Mouse (Mus musculus) liver, embryonic 14.5 days (tissue): Measurements from ENCODE around the gene Foxb1. TPM values are rescaled to one million over a fixed set of nuclear protein-coding genes. Genes with fewer than 3 reads are reported as not detected.

Experiments
- ATAC-seq: fragments of 200-750 bp; cut with Nextera tagmentation; 2 replicates; pipeline ENCODE4 v1.8.0; 2017; ENCODE audit warnings: moderate number of reproducible peaks, mild to moderate bottlenecking, moderate library complexity; ENCODE audit not compliant: insufficient read depth
- DNase-seq, 3 experiments: peaks; one replicate each; pipeline ENCODE4 v3.0.0-alpha.2; 2012 to 2013; ENCODE audit warnings: low read depth in 3 of 3, low spot score in 3 of 3
- H3K27ac ChIP-seq: fragments of 300-500 bp; sonication (generic); 2 replicates; pipeline ENCODE4 v1.5.1; 2014; ENCODE audit warnings: moderate library complexity, mild to moderate bottlenecking, control low read depth, inconsistent platforms
- H3K27me3 ChIP-seq: fragments of 300-500 bp; sonication (generic); 2 replicates; pipeline ENCODE4 v1.6.1; 2014; ENCODE audit warnings: mild to moderate bottlenecking, low read length, moderate library complexity; ENCODE audit not compliant: control insufficient read depth, insufficient read depth
- H3K36me3 ChIP-seq: fragments of 300-500 bp; sonication (generic); replicated peaks from 2 replicates; pipeline ENCODE4 v1.6.1; 2014; ENCODE audit warnings: low read depth; ENCODE audit not compliant: control insufficient read depth, insufficient read depth
- H3K4me1 ChIP-seq, 2 experiments: fragments of 200-500 bp in 1 of 2; fragments of 300-500 bp in 1 of 2; sonication (generic) in 1 of 2; replicated peaks; 2 replicates each; pipeline ENCODE4 v1.6.1; 2012 to 2014; ENCODE audit warnings: antibody characterized with exemption in 1 of 2, inconsistent platforms in 1 of 2, low read length in 1 of 2; ENCODE audit not compliant: control insufficient read depth in 2 of 2, insufficient read depth in 2 of 2
- H3K4me2 ChIP-seq: fragments of 300-500 bp; sonication (generic); 2 replicates; pipeline ENCODE4 v1.6.1; 2014; ENCODE audit warnings: low read depth, mild to moderate bottlenecking, control low read depth, moderate library complexity
- H3K4me3 ChIP-seq, 2 experiments: fragments of 200-500 bp in 1 of 2; fragments of 300-500 bp in 1 of 2; sonication (generic) in 1 of 2; 2 replicates each; pipeline ENCODE4 v1.5.1; 2012 to 2014; ENCODE audit warnings: low read depth in 2 of 2, low read length in 2 of 2, mild to moderate bottlenecking in 2 of 2, control low read depth in 1 of 2, inconsistent platforms in 1 of 2, moderate library complexity in 1 of 2; ENCODE audit not compliant: insufficient read depth in 1 of 2
- H3K9ac ChIP-seq: fragments of 300-500 bp; sonication (generic); replicated peaks from 2 replicates; pipeline ENCODE4 v1.6.1; 2014; ENCODE audit warnings: mild to moderate bottlenecking, control low read depth, moderate library complexity
- H3K9me3 ChIP-seq: fragments of 300-500 bp; sonication (generic); 2 replicates; pipeline ENCODE4 v1.6.1; 2016; ENCODE audit warnings: low read length, mixed read lengths; ENCODE audit not compliant: control insufficient read depth
- CTCF ChIP-seq: IDR thresholded peaks from 2 replicates; pipeline ENCODE4 v1.5.1; 2016; ENCODE audit warnings: antibody characterized with exemption, low read depth, control low read depth
- EP300 ChIP-seq: IDR thresholded peaks from 2 replicates; pipeline ENCODE4 v1.6.1; 2016; ENCODE audit warnings: antibody characterized with exemption, low read depth
- WGBS: fragments of 180-500 bp; shearing (Covaris S2); extraction: QIAGEN DNeasy Blood & Tissue Kit; methylation state at CpG from one replicate; pipeline ENCODE4 v1.1.7; 2014; ENCODE audit not compliant: insufficient replicate concordance; 5-methylcytosine and 5-hydroxymethylcytosine counted together
- polyA plus RNA-seq, 2 experiments: library from polyadenylated mRNA; depleted of rRNA in 1 of 2; stranded (reverse) in 1 of 2; unstranded in 1 of 2; fragments of >200 nt; fragmentation: Nextera tagmentation in 1 of 2; extraction: Ambion mirVana in 1 of 2; gene quantifications; 2 replicates each; pipeline versions ENCODE4 v1.2.1 to v1.2.3; 2012 to 2014

Gene Foxb1
- polyA plus RNA-seq, 2 experiments: not detected

DNA sequence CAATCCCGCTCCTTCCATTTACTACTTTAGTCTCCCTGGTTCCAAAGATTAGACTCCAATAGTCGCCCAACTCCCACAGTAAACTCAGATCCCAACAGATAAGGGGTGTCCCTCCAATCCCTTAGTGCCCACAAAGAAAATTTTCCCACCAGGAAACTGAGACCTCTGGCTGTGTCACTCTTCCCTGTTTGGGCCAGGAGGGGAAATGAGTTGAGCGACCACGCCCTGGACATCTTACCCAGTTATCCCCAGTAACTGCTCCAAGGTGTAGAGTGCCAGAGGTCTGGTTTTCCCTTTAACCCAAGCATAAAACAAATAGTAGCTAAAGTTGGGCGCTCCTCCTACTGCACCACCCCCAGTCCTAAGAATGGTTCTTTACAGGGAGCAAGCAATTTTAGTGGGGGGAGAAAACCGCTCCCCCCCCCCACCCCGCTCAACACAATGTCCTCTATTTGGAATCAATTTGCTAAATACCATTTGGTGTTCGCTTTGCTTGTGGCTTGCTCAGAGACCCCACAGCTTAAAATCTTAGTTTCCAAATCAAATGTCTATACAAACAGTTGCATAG lies 4.8 kb upstream of the Foxb1 start:
- TF ChIP-seq CTCF: no peak
- no peak for TF ChIP-seq EP300
- no peak overlapping the region for H3K9ac ChIP-seq
- H3K9me3 ChIP-seq: no peaks in the 10 kb centered on the region
- ATAC-seq: no peak
- H3K27me3 ChIP-seq: peaks cover 100% of the 10 kb centered on the region
- H3K27ac ChIP-seq: no peak overlapping the region
- no peak for DNase-seq
- no peaks in the 10 kb centered on the region for H3K4me1 ChIP-seq
- 4% methylated on average over 8 of the region's 8 CpGs for WGBS
- no peak overlapping the region for H3K4me2 ChIP-seq
- H3K36me3 ChIP-seq: no peaks in the 10 kb centered on the region
- H3K4me3 ChIP-seq: no peak overlapping the region

DNA sequence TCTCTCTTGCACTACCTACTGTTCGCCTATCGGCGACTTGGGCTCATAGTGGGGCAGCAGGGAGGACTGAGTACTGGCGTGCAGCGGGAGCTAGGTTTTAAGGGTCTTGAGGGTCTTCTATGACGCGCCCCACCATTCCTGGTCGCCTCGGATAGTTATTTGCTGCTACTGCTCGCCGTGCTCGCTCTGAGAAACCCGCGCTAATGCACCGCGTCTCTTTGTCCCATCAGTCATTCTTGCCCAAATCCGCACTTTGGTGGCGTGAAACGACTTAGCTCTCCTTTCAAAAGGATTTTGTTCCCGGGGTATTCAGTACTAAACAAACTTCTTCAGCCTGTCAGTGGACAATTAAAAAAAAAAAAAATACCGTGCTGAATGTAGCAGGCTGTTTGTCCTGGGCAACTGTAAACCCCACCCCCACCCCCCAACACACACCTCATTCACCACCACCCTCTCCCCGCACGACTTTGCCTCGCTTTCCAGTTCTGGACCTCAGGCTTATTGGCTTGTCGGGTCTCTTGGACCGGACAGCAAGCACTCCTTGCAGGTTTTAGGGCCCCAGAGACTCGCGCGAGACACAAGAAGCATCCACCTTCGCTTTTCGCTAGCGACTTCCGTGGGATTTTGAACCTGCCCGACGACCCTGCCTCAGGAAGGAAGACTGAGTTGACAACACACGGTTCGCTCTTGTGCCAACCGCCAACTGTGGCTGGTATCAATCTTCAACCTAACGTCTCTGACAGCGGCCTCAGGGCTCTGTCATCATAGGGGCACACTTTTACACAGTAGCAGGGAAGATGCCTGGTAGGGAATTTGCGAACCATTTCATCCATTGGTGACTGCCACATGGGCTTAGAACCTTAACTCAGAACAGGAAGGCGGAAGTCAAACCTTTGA lies 4.1 kb upstream of the Foxb1 start:
- ATAC-seq (no peak), DNase-seq (no peak)

DNA sequence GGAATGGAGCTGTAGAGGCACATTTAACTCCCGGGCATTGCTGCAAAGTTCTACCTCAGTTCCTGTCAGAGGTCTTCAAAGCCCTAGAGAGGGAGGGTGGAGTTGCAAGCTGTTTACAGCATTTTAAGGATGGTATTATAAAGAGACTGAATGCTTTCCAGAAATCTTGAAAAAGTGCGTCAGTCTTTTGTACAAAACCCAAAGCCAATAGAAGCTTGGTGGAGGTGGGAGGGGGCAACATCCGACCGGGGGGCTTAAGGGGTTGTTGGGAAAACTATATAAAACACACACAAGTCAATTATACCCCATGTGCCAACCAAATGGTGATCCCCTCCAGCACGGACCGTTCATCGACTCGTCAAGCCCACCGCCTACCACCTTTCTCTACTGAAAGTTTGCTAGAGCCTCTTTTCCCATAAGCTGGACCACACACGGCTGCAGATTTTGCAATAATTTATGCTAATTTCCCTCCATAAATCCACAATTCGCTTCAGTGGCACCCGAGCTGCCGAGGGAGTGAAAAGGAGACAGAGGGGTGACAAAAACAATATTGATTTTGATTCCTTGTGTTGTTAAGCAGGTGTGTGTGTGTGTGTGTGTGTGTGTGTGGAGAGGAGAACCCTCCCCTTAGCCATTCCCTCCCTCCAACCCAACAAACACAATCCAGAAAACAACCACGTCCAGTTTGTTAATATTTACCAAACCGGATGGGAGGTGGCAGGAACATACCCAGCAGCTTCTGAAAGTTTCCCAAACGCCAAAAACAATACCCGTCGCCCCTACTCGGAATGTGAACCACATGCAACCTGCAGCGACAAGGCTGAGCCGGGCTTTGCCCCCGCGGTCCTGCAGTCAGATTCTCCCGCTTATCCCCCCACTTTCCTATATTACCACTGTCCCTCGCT lies 3.2 kb upstream of the Foxb1 start:
- Histone ChIP-seq H3K4me1 (no peaks in the 10 kb centered on the region), H3K9ac (no peak overlapping the region), H3K27me3 (peaks cover 100% of the 10 kb centered on the region), H3K4me3 (no peak overlapping the region), H3K9me3 (no peaks in the 10 kb centered on the region), H3K36me3 (no peaks in the 10 kb centered on the region), H3K4me2 (no peak overlapping the region), H3K27ac (no peak overlapping the region)
- WGBS: under 1% methylated on average over 25 of the region's 25 CpGs
- ATAC-seq (no peak), DNase-seq (no peak)
- TF ChIP-seq EP300: no peak
- TF ChIP-seq CTCF: no peak

More for the DNA sequence above, 4.1 kb upstream of the Foxb1 start:
- Histone ChIP-seq H3K4me1 (no peaks in the 10 kb centered on the region), H3K9ac (no peak overlapping the region), H3K4me2 (no peak overlapping the region), H3K27me3 (peaks cover 100% of the 10 kb centered on the region), H3K9me3 (no peaks in the 10 kb centered on the region), H3K36me3 (no peaks in the 10 kb centered on the region), H3K27ac (no peak overlapping the region), H3K4me3 (no peak overlapping the region)
- TF ChIP-seq CTCF: no peak
- TF ChIP-seq EP300: no peak
- WGBS: under 1% methylated on average over 42 of the region's 42 CpGs

- no peak overlapping the region for H3K9ac ChIP-seq
- no peak for ATAC-seq
- H3K27me3 ChIP-seq: peaks cover 100% of the 10 kb centered on the region
- 2% methylated on average over 14 of the region's 14 CpGs for WGBS
- no peaks in the 10 kb centered on the region for H3K4me1 ChIP-seq
- H3K36me3 ChIP-seq: no peaks in the 10 kb centered on the region
- DNase-seq: no peak
- H3K27ac ChIP-seq: no peak overlapping the region
- H3K9me3 ChIP-seq: no peaks in the 10 kb centered on the region
- H3K4me3 ChIP-seq: no peak overlapping the region
- no peak for TF ChIP-seq EP300
- no peak for TF ChIP-seq CTCF
- no peak overlapping the region for H3K4me2 ChIP-seq
These were observed 2.0 kb upstream of the Foxb1 start for GRCm38 (mm10) chr9:69762703-69763102.
